Mouse (Mus musculus): ENCODE data around the gene Fmo6. TPM values are rescaled to one million over a fixed set of nuclear protein-coding genes. Genes with fewer than 3 reads are reported as not detected.

The Fmo6 gene
- total RNA-seq, 2 experiments from 2014 or later, result not detected

- DNase-seq, result no peak
Measured at GRCm38 (mm10) chr1:162914932-162915556, 22.3 kb downstream of the Fmo6 start.

- DNase-seq, result no peak
Measured at GRCm38 (mm10) chr1:162912085-162912484, 25.2 kb downstream of the Fmo6 start.

GRCm38 (mm10) chr1:162901879-162902278, 35.4 kb downstream of the Fmo6 start:
- no peak for DNase-seq

- peak; percentile 32 for DNase-seq
Measured at GRCm38 (mm10) chr1:162897838-162898811, 39.2 kb downstream of the Fmo6 start, which contains the start of gene Fmo2. Gene Fmo2, minus strand, starts transcription at chr1:162898726.

GRCm38 (mm10) chr1:162895900-162896299, 41.4 kb downstream of the Fmo6 start:
- peak; percentile 85 for DNase-seq

GRCm38 (mm10) chr1:162893014-162893413, 44.3 kb downstream of the Fmo6 start:
- no peak for DNase-seq

- DNase-seq, result no peak
Measured at GRCm38 (mm10) chr1:162891980-162892451, 45.3 kb downstream of the Fmo6 start.

GRCm38 (mm10) chr1:162888646-162889045, 48.7 kb downstream of the Fmo6 start:
- DNase-seq, result no peak

- no peak for DNase-seq
Measured at GRCm38 (mm10) chr1:162887644-162888043, 49.7 kb downstream of the Fmo6 start.

GRCm38 (mm10) chr1:162886138-162886816, 51.0 kb downstream of the Fmo6 start:
- no peak for DNase-seq

- no peak for DNase-seq
Measured at GRCm38 (mm10) chr1:162882681-162883080, 54.6 kb downstream of the Fmo6 start.

- peak; percentile 81 for DNase-seq
Measured at GRCm38 (mm10) chr1:162879595-162880369, 57.5 kb downstream of the Fmo6 start.

- DNase-seq, result no peak
Measured at GRCm38 (mm10) chr1:162875091-162875490, 62.2 kb downstream of the Fmo6 start.

GRCm38 (mm10) chr1:162871701-162872311, 65.5 kb downstream of the Fmo6 start:
- peak; percentile 49 for DNase-seq

- DNase-seq, result no peak
Measured at GRCm38 (mm10) chr1:162870978-162871377, 66.3 kb downstream of the Fmo6 start.

GRCm38 (mm10) chr1:162867396-162867795, 69.9 kb downstream of the Fmo6 start:
- no peak for DNase-seq

Other genes with a start within 250 kb of the Fmo6 start
- 100 to 1,000 TPM; 121 to 153 TPM for gene Prrc2c, start 197.0 kb downstream of the Fmo6 start, total RNA-seq (2021)
- 1 to 10 TPM; 2.2 to 4.0 TPM for gene Fmo4, start 123.5 kb downstream of the Fmo6 start, total RNA-seq (2021)
- 100 to 1,000 TPM; 192 to 215 TPM for gene Fmo1, start 70.9 kb downstream of the Fmo6 start, total RNA-seq (2021)
- gene Fmo2, start 38.8 kb downstream of the Fmo6 start, total RNA-seq (2021), result 10 to 100 TPM; 24.5 to 45.3 TPM
- 1 to 10 TPM; 1.5 to 1.6 TPM for gene Fmo3, start 47.0 kb upstream of the Fmo6 start, total RNA-seq (2021)
- not detected for gene Mroh9, start 148.2 kb upstream of the Fmo6 start, total RNA-seq (2021)